Mouse (Mus musculus) kidney, adult 2 months (tissue): ENCODE measurements around the gene Npl.

Experiments used
- CTCF ChIP-seq: fragments of 200-500 bp; conservative IDR thresholded peaks from 2 replicates; pipeline ENCODE4 v1.5.1; 2011; ENCODE audit warnings: low read depth, mild to moderate bottlenecking, control low read depth, low read length, moderate library complexity, mixed read lengths; ENCODE audit not compliant: insufficient read depth, insufficient read length
- POLR2A ChIP-seq: fragments of 200-500 bp; IDR thresholded peaks from one replicate; pipeline ENCODE4 v1.6.1; 2011; ENCODE audit warnings: low read depth, low read length, control low read depth

DNA sequence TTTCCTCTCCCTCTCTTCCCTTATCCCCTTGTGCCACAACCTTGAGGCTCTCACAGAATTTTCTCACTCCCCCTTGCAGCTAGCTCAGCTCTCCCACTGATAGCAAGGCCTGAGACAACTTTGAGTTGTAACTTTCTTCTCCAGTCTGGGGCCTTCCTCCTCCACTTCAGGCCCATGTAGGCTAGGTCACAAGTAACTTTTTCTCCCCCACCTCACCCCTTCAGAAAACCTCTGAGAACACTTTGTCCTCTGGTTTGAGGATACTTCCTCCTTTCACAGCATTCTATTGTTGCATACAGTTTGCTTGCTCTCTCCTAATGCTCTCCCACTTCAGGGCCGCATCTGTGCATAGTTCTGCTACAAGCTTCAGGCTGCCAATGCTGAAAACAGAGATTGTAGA, 58.0 kb downstream of the Npl start:
- TF ChIP-seq CTCF = no peak
- TF ChIP-seq POLR2A = no peak
